Mouse (Mus musculus): Measurements from ENCODE around the gene Rprd1b.

Rprd1b gene

GRCm38 (mm10) chr2:158084486-158084885 is 56.2 kb downstream of the Rprd1b start:
- DNase-seq = no peak

DNA sequence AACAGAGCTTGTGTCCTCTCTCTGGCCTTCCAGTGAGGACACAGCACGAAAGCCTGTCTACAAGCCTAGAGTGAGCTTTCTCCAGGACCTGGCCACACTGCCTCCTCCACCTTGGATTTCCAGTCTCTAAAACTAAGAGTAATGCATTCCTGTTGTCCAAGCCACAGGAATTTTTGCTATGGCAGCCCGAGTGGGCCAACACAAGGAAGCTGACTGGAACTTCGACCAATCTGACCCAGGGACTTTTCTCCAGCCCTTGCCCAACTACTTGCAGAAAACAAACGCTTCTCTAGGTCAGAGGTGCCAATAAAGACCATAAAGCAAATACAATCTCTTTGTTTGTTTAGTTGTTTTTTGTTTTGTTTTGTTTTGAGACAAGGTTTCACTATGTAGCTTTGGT is 61.8 kb downstream of the Rprd1b start:
- DNase-seq = no peak

DNA sequence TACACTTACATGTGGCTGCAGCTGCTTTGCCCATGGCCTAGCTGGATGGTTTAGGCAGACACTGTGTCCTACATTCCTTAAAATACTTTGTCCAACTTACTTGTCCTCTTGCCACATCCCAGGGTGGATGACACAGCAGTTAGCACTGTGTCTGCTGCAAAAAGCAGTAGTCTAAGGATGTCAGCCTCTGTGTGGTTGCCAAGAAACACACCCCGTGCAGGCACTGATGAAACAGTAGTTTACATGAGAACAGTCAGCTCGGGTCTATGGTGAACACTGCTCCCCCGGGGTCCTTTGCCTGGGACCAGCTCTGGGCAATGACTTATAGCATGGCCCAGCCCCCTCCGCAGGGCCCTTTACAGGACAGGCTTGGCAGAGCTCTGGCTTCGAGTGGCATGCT is 65.0 kb downstream of the Rprd1b start:
- DNase-seq = no peak

GRCm38 (mm10) chr2:158094300-158094699 is 66.0 kb downstream of the Rprd1b start:
- DNase-seq = no peak

- peak; percentile 65 to 72 for DNase-seq
Observed at GRCm38 (mm10) chr2:158094846-158095245, 66.5 kb downstream of the Rprd1b start.

GRCm38 (mm10) chr2:158097071-158097470 is 68.8 kb downstream of the Rprd1b start:
- DNase-seq = peak in 1 of 2 experiments; percentile 19

- no peak for DNase-seq
Observed at GRCm38 (mm10) chr2:158098730-158099129, 70.4 kb downstream of the Rprd1b start.

DNA sequence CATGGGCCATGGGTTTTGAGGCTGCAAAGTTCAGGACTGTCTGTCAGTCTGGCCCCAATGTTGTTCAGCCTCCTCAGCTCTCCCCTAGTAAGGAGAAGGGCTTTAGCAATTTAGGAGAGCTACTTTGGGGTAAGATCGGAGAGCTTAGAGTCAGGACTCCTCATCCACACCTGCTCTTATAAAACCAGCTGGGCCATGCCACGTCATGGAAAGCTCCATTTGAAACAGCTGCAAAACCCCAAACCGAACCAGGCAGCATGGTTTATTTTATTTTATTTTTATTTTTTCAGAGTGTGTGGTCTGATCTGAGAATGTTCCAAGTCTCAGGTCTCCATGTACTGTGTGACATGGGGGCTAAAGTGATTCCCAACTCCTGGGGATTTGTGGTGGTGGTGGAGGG is 71.2 kb downstream of the Rprd1b start:
- no peak for DNase-seq

DNA sequence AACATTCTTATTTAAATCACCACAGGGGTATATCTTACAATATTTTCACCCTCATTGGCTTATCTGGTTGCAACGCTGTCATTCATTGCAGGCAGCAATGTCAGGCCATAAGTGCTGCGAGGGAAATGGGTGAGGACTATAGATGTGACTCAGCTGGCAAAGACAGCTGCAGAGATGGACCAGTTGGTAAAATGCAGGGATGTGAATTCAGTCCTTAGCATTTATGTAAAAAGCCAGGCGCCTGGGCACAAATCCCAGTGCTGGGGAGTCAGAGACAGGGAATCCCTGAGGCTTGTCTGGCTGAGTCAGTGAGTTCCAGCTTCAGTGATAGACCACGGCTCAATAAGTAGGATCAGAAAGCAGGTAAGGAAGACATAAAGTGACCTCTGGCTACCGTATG is 73.5 kb downstream of the Rprd1b start:
- no peak for DNase-seq

- DNase-seq = no peak
Observed at GRCm38 (mm10) chr2:158104966-158105365, 76.7 kb downstream of the Rprd1b start.

GRCm38 (mm10) chr2:158105605-158106004 is 77.3 kb downstream of the Rprd1b start:
- DNase-seq = no peak

DNA sequence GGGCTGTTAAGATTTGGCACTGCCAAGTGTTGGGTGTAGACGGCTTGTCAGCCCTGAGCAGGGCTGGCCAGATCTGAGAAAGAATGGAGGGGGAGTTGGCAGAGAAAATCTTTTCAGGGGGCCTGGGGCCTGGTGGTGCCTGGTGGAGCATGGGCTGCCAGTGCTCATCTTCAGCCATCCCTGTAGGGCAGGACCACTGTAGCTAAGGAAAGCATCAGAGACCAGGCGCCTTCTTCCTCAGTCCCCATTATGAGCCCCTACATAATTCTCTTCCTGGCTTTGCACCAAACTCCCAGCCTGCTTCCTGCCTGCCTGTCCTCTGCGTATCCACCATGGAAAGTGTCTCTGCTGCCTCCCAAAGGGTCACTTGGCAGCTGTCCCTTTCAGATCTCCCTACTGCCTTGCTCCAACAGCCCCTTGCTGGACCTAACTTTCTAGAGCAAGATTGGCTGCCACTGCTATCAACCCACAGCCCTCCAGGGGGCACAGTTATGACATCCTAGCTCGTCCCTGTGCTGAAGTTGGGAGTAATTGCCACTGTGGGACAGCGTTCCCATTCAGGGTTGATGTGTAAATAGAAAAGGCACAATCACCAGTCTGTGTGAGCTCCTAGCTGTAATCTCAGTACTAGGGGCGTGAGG is 78.8 kb downstream of the Rprd1b start:
- DNase-seq = no peak

- DNase-seq = no peak
Observed at GRCm38 (mm10) chr2:158109516-158109915, 81.2 kb downstream of the Rprd1b start.

- DNase-seq = no peak
Observed at GRCm38 (mm10) chr2:158113591-158114257, 85.4 kb downstream of the Rprd1b start.

- no peak for DNase-seq
Observed at GRCm38 (mm10) chr2:158114931-158115330, 86.6 kb downstream of the Rprd1b start.

DNA sequence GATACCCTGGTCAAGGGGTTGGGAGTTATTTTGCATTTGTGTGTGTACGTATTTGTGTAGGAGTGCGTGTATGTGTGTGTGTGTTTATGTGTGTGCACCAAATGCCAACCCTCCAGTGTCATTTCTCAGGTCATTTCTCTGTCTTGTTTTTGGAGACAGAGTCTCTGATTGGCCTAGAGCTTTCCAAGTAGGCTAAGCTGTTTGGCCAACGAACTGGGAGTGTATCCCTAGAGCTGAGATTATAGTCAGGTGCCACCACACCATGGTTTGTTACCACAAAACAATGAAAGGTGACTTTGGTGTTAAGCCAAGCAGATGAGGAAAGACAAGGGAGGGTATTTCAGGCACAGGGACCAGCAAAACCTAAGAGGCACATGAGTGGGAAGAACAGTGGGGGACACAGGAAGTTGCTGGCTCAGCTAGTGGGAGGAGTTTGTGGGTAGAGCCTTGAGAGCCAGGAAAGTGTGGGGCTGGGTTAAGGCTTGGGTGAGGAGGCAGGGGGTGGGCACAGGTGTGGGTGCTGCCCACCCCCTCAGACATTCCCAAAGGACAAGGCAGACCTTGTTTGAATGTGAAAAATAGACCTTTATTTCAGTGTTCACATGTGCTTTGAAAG is 87.6 kb downstream of the Rprd1b start:
- DNase-seq = no peak

- no peak for DNase-seq
Observed at GRCm38 (mm10) chr2:158116653-158117052, 88.4 kb downstream of the Rprd1b start.

GRCm38 (mm10) chr2:158119145-158119544 is 90.8 kb downstream of the Rprd1b start:
- DNase-seq = no peak

DNA sequence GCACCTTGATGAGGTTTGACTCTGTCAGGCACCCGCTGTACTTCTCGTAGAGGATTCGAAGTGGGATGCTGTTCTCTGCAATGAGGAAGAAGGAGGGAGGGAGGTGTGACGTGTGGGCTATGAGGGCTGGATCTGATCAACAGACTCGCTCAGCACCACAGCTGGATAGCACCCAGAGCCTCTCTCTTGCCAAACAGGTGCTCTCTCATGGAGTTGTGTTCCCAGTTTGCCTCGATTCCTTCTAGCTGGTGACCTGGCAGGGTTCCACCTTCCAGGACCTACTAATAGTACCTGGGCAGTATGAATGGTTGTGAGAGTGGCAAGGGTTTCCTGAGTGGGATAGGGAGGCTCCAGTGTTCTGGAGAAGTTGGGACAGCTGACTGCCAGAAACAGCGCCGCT is 91.9 kb downstream of the Rprd1b start:
- no peak for DNase-seq

DNA sequence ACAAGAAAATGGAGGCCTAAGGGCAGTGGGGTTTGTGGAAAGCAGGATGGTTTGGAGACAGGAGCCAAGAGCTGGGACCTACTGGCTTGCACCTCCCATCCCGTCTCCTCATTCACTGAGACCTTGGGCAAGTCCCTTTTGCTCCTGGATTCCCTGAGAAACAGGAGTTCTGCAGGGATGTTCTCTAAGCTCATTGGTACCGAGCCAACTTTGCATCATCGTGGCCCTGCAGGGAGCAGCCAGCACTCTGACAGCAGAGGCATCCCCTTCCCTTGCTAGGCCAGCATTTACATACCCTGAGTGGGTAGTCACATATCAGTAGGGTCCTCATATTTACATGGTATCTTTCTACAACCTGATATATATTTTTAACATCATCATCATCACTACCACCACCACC is 92.6 kb downstream of the Rprd1b start:
- DNase-seq = no peak

DNA sequence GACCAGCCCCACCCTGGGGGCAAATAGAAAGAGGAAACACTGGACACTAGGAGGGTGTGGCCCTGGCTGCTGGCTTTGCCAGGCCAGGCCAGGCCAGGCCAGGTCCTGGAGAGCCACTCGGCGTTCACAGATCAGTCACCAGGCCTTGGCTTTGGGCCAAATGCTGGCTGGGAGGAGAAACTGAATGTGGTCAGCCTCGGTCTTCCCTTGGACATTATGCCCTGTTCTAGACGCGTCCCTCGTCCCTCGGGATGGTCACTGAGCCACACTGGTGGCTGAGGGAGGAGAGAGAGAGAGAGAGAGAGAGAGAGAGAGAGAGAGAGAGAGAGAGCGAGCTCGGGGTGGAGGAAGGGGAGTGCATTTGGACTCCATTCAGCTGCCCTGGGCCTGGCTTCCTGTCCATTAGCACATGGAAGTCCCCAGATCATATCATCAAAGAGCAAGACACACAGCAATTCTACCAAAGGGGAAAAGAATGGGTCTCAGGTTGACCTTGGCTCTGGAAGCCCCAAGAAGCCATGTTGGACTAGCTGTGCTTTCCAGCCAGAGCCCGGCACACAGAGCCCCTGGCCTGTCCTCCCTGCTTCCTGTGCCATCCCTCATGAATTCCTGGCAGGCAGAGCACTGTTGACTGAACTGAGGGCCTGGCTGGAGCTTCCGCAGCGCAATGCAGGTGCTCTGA is 93.5 kb downstream of the Rprd1b start:
- peak; percentile 63 to 67 for DNase-seq

DNA sequence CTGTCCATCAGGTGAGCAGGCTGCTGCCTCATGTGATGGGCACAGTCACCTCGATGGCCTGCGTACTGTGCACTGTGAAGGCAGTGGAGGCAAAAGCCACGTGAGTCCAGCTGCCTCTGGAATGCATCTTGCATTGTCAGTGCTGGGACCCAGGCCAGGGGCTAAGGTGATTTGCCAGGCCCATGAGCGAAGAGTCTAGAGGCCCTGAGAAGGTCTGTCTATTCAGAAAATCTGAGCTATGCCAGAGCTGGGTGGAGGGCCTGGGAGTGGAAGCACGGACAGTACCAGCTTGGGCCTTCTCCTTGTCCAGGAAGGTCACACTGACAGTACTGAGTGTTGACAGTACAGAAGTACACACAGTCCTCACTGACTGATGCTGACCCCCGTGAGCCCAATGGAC is 94.5 kb downstream of the Rprd1b start:
- no peak for DNase-seq

- DNase-seq = no peak
Observed at GRCm38 (mm10) chr2:158127245-158127644, 98.9 kb downstream of the Rprd1b start.

GRCm38 (mm10) chr2:158127872-158128271 is 99.6 kb downstream of the Rprd1b start:
- no peak for DNase-seq

Measured in cerebellum, adult 18-20 months (tissue).